Mouse (Mus musculus): ENCODE measurements at regions not wholly inside any gene's neighbourhood (a gene's known extent, or its start where the extent isn't known, plus 50 kb on each side); places are given as distances from the start of the nearest gene placed in this dataset.

- no peak for TF ChIP-seq CTCF (conservative IDR thresholded peaks at IDR 0.05; ENCODE audit: low read length)
- no peak for TF ChIP-seq NANOG (IDR thresholded peaks at IDR 0.05; ENCODE audit: borderline replicate concordance, low read length)
Observed at GRCm38 (mm10) chr1:184668022-184668421, 64.4 kb downstream of the Hlx start.
